Mouse (Mus musculus) megakaryocyte, embryonic 14.5 days (primary cell): Measurements from ENCODE around the gene Stab2.

Experiments
- FLI1 ChIP-seq: IDR thresholded peaks from 2 replicates; pipeline ENCODE4 v1.6.1; 2012; ENCODE audit warnings: low read length, inconsistent platforms, mixed read lengths
- GATA1 ChIP-seq: IDR thresholded peaks from 3 replicates; pipeline ENCODE4 v1.6.1; 2012; ENCODE audit warnings: mixed read lengths, low read length, inconsistent platforms, borderline replicate concordance

DNA sequence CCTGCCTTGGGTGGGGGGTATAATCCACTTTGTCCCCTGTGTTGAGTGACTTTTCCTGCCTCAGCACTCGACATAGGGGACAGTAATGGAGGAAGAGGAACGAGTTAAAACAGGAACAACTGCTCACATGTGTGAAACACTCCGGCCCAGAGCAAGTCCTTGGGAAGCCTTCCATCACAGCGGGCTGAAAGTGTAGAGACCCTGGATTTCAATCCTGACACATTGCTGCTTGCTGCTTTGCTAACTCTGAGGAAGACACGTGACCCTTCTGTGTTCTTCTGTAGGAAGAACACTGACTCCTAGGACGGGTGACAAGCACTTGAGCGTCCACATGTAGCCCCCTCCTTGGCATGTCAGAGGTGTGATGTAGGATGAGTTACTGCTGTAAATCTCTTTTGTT lies 192.7 kb downstream of the Stab2 start:
- TF ChIP-seq GATA1 (no peak), FLI1 (no peak)
